Mouse (Mus musculus) kidney, adult 2 months (tissue): Measurements from ENCODE around the gene Cited4. TPM values are rescaled to one million over a fixed set of nuclear protein-coding genes. Genes with fewer than 3 reads are reported as not detected.
A peak's percentile ranks its signal among the peaks of the same experiment; 100 is the strongest.

Experiments used
- DNase-seq: peaks from one replicate; pipeline ENCODE4 v3.0.0; 2021
- H3K27ac ChIP-seq: fragments of 200-500 bp; 2 replicates; pipeline ENCODE4 v1.5.1; 2012; ENCODE audit warnings: low read depth, low read length, control low read depth, inconsistent platforms; ENCODE audit not compliant: insufficient read depth
- H3K27me3 ChIP-seq: fragments of 200-500 bp; replicated peaks from 2 replicates; pipeline ENCODE4 v1.6.1; 2012; ENCODE audit warnings: mild to moderate bottlenecking, moderate library complexity, low read length, inconsistent platforms; ENCODE audit not compliant: control insufficient read depth, insufficient read depth
- H3K36me3 ChIP-seq: fragments of 200-500 bp; 2 replicates; pipeline ENCODE4 v1.6.1; 2012; ENCODE audit warnings: mild to moderate bottlenecking, moderate library complexity, low read length, inconsistent platforms; ENCODE audit not compliant: control insufficient read depth, insufficient read depth
- H3K4me1 ChIP-seq: fragments of 200-500 bp; 2 replicates; pipeline ENCODE4 v1.6.1; 2011; ENCODE audit warnings: low read length; ENCODE audit not compliant: control insufficient read depth, insufficient read depth
- H3K4me3 ChIP-seq: fragments of 200-500 bp; 2 replicates; pipeline ENCODE4 v1.5.1; 2011; ENCODE audit warnings: mild to moderate bottlenecking, low read depth, low read length, control low read depth; ENCODE audit not compliant: insufficient read depth
- CTCF ChIP-seq: fragments of 200-500 bp; conservative IDR thresholded peaks from 2 replicates; pipeline ENCODE4 v1.5.1; 2011; ENCODE audit warnings: low read depth, mild to moderate bottlenecking, control low read depth, low read length, moderate library complexity, mixed read lengths; ENCODE audit not compliant: insufficient read depth, insufficient read length
- POLR2A ChIP-seq: fragments of 200-500 bp; IDR thresholded peaks from one replicate; pipeline ENCODE4 v1.6.1; 2011; ENCODE audit warnings: low read depth, low read length, control low read depth
- WGBS: fragments of 180-500 bp; shearing (Covaris S2); methylation state at CpG from one replicate; pipeline ENCODE4 v1.1.7; 2018; 5-methylcytosine and 5-hydroxymethylcytosine counted together
- polyA plus RNA-seq: library from polyadenylated mRNA; depleted of rRNA; stranded (reverse); fragments of >200 nt; gene quantifications from 2 replicates; pipeline ENCODE4 v1.2.3, GENCODE M21; 2012

Gene Cited4
- polyA plus RNA-seq, 1 experiment, result 5.9 TPM

GRCm38 (mm10) chr4:120649369-120650207 is 16.8 kb upstream of the Cited4 start:
- WGBS, result 7% methylated on average over 55 of the region's 55 CpGs
- Histone ChIP-seq H3K36me3 (no peaks in the 10 kb centered on the region), H3K27ac (no peak overlapping the region), H3K4me1 (no peaks in the 10 kb centered on the region), H3K27me3 (peaks cover 1% of the 10 kb centered on the region), H3K4me3 (no peak overlapping the region)
- DNase-seq, result no peak
- TF ChIP-seq POLR2A (no peak), CTCF (no peak)

- no peak for TF ChIP-seq POLR2A
- no peak for TF ChIP-seq CTCF
- no peak overlapping the region for H3K27ac ChIP-seq
- no peaks in the 10 kb centered on the region for H3K36me3 ChIP-seq
- peaks cover 1% of the 10 kb centered on the region for H3K27me3 ChIP-seq
- H3K4me3 ChIP-seq, result no peak overlapping the region
- WGBS, result 37% methylated on average over 7 of the region's 7 CpGs
- DNase-seq, result no peak
- H3K4me1 ChIP-seq, result no peaks in the 10 kb centered on the region
Observed at GRCm38 (mm10) chr4:120650208-120650592, 16.2 kb upstream of the Cited4 start.

GRCm38 (mm10) chr4:120655898-120656297 is 10.5 kb upstream of the Cited4 start:
- Histone ChIP-seq H3K27ac (no peak overlapping the region), H3K4me3 (no peak overlapping the region), H3K27me3 (no peaks in the 10 kb centered on the region), H3K36me3 (no peaks in the 10 kb centered on the region), H3K4me1 (no peaks in the 10 kb centered on the region)
- 69% methylated on average over 8 of the region's 8 CpGs for WGBS
- no peak for DNase-seq
- no peak for TF ChIP-seq POLR2A
- no peak for TF ChIP-seq CTCF

- no peak for DNase-seq
- H3K4me1 ChIP-seq, result no peaks in the 10 kb centered on the region
- no peak overlapping the region for H3K4me3 ChIP-seq
- no peak overlapping the region for H3K27ac ChIP-seq
- no peaks in the 10 kb centered on the region for H3K27me3 ChIP-seq
- 71% methylated on average over 4 of the region's 4 CpGs for WGBS
- TF ChIP-seq POLR2A (no peak), CTCF (no peak)
- H3K36me3 ChIP-seq, result no peaks in the 10 kb centered on the region
Observed at GRCm38 (mm10) chr4:120660485-120660884, 5.9 kb upstream of the Cited4 start.

GRCm38 (mm10) chr4:120664601-120665000 is 1.8 kb upstream of the Cited4 start:
- H3K27me3 ChIP-seq, result no peaks in the 10 kb centered on the region
- TF ChIP-seq POLR2A, result no peak
- no peak for TF ChIP-seq CTCF
- DNase-seq, result no peak
- no peaks in the 10 kb centered on the region for H3K36me3 ChIP-seq
- no peak overlapping the region for H3K27ac ChIP-seq
- no peak overlapping the region for H3K4me3 ChIP-seq
- 88% methylated on average over 2 of the region's 2 CpGs for WGBS
- H3K4me1 ChIP-seq, result no peaks in the 10 kb centered on the region

- H3K27ac ChIP-seq, result no peak overlapping the region
- H3K4me1 ChIP-seq, result no peaks in the 10 kb centered on the region
- H3K36me3 ChIP-seq, result no peaks in the 10 kb centered on the region
- 78% methylated on average over 4 of the region's 4 CpGs for WGBS
- no peaks in the 10 kb centered on the region for H3K27me3 ChIP-seq
- no peak for DNase-seq
- H3K4me3 ChIP-seq, result no peak overlapping the region
- no peak for TF ChIP-seq POLR2A
- TF ChIP-seq CTCF, result no peak
Observed at GRCm38 (mm10) chr4:120665144-120665700, 1.1 kb upstream of the Cited4 start.

GRCm38 (mm10) chr4:120665782-120666181 is 590 bp upstream of the Cited4 start:
- 57% methylated on average over 7 of the region's 7 CpGs for WGBS
- H3K4me3 ChIP-seq, result no peak overlapping the region
- no peaks in the 10 kb centered on the region for H3K27me3 ChIP-seq
- H3K27ac ChIP-seq, result no peak overlapping the region
- DNase-seq, result peak; percentile 30
- no peaks in the 10 kb centered on the region for H3K36me3 ChIP-seq
- H3K4me1 ChIP-seq, result no peaks in the 10 kb centered on the region
- TF ChIP-seq CTCF (no peak), POLR2A (no peak)
